Mouse (Mus musculus) hindbrain, embryonic 11.5 days (tissue): ENCODE data around the gene Dnajc7. TPM values are rescaled to one million over a fixed set of nuclear protein-coding genes. Genes with fewer than 3 reads are reported as not detected.
"Not testable (repeated sequence)": the region's sequence is repeated elsewhere in the genome, so short reads cannot be mapped to it uniquely, and the experiment has no call there.

Experiments
- ATAC-seq: fragments of 200-750 bp; cut with Nextera tagmentation; 2 replicates; pipeline ENCODE4 v1.8.0; 2017; ENCODE audit warnings: mild to moderate bottlenecking, moderate TSS enrichment, moderate library complexity; ENCODE audit not compliant: low FRiP score
- DNase-seq: peaks from one replicate; pipeline ENCODE4 v3.0.0-alpha.2; 2015; ENCODE audit warnings: low spot score
- H3K27ac ChIP-seq: fragments of 300-500 bp; sonication (generic); 2 replicates; pipeline ENCODE4 v1.5.1; 2014; ENCODE audit warnings: mild to moderate bottlenecking, low read depth, low read length
- H3K27me3 ChIP-seq: fragments of 300-500 bp; sonication (generic); 2 replicates; pipeline ENCODE4 v1.6.1; 2014; ENCODE audit warnings: mild to moderate bottlenecking, low read length, moderate library complexity, mixed read lengths; ENCODE audit not compliant: control insufficient read depth, insufficient read depth
- H3K36me3 ChIP-seq: fragments of 300-500 bp; sonication (generic); 2 replicates; pipeline ENCODE4 v1.6.1; 2014; ENCODE audit warnings: mild to moderate bottlenecking, low read length, moderate library complexity, mixed read lengths; ENCODE audit not compliant: control insufficient read depth, insufficient read depth
- H3K4me1 ChIP-seq: fragments of 300-500 bp; sonication (generic); replicated peaks from 2 replicates; pipeline ENCODE4 v1.6.1; 2014; ENCODE audit warnings: low read length, mixed read lengths; ENCODE audit not compliant: control insufficient read depth, insufficient read depth
- H3K4me2 ChIP-seq: fragments of 300-500 bp; sonication (generic); replicated peaks from 2 replicates; pipeline ENCODE4 v1.6.1; 2014; ENCODE audit warnings: mild to moderate bottlenecking, low read depth, low read length
- H3K4me3 ChIP-seq: fragments of 300-500 bp; sonication (generic); 2 replicates; pipeline ENCODE4 v1.5.1; 2014; ENCODE audit warnings: low read depth, low read length
- H3K9ac ChIP-seq: fragments of 300-500 bp; sonication (generic); 2 replicates; pipeline ENCODE4 v1.6.1; 2014; ENCODE audit warnings: low read depth, low read length
- H3K9me3 ChIP-seq: fragments of 300-500 bp; sonication (generic); 2 replicates; pipeline ENCODE4 v1.6.1; 2016; ENCODE audit warnings: low read length; ENCODE audit not compliant: control insufficient read depth
- WGBS: fragments of 180-500 bp; shearing (Covaris S2); extraction: QIAGEN DNeasy Blood & Tissue Kit; methylation state at CpG from one replicate; pipeline ENCODE4 v1.1.7; 2014; 5-methylcytosine and 5-hydroxymethylcytosine counted together
- polyA plus RNA-seq: library from polyadenylated mRNA; unstranded; fragments of >200 nt; fragmentation: Nextera tagmentation; extraction: Ambion mirVana; gene quantifications from 2 replicates; pipeline ENCODE4 v1.2.1, GENCODE M21; 2014

The Dnajc7 gene
- polyA plus RNA-seq, 1 experiment from 2014 or later, result 105 TPM

- peak overlapping the region; percentile 97 for H3K9ac ChIP-seq
- H3K36me3 ChIP-seq, result no peaks in the 10 kb centered on the region
- H3K4me1 ChIP-seq, result 0 out of 2 replicates have a peak, but pooled peaks cover 2% of the 10 kb centered on the region
- WGBS, result under 1% methylated on average over 40 of the region's 40 CpGs
- peak overlapping the region; percentile 98 for H3K4me3 ChIP-seq
- H3K4me2 ChIP-seq, result peak overlapping the region; percentile 71
- H3K27me3 ChIP-seq, result no peaks in the 10 kb centered on the region
- H3K9me3 ChIP-seq, result no peaks in the 10 kb centered on the region
- DNase-seq (peak; percentile 99), ATAC-seq (peak; percentile 97)
- peak overlapping the region; percentile 92 for H3K27ac ChIP-seq
Observed at GRCm38 (mm10) chr11:100619485-100619975, 438 bp downstream of the Dnajc7 start.

DNA sequence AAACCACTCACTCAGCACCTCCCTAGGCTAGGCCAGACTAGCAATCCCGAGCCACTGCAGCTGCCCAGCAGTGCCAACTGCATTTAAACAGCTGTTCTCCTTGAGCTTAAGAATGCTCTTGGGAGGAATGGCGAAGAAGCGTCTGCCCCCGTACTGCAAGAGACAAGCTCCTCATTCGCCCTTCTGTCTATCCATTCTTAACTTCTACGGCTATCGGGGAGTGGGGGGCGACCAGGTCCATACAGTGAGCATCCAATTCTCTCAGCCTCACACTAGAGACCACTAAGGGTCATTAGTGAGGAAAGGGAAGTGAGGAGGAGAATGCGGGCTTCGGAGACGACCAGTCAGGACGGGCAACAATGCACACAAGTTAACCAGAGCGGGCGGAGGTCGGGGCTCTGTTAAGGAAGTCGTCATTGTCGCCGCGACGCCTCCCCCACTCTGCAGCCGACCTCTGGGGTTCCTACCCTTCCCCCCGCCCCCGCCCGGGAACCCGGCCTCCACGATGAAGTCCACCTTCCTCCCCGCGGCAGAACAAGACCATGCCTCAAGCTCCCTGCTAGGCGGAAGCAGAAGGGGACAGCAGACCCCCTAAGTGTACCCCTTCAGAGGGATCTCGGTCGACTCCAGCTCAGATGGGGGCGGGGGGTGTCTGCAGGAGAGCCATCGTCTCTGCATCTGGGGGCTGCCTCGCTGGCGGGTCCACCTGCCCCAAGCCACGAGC, 1.0 kb downstream of the Dnajc7 start, which contains the start of gene Nkiras2:
Nkiras2 (plus strand) TSS at position 484 of the 724 bp plus-strand sequence.
- Histone ChIP-seq H3K9me3 (no peaks in the 10 kb centered on the region), H3K4me2 (peak within 1 kb of the TSS; percentile 74), H3K4me1 (0 out of 2 replicates have a peak, but pooled peaks cover 2% of the 10 kb centered on the region), H3K27ac (peak within 1 kb of the TSS; percentile 92), H3K27me3 (no peaks in the 10 kb centered on the region), H3K4me3 (peak within 1 kb of the TSS; percentile 98), H3K36me3 (no peaks in the 10 kb centered on the region), H3K9ac (peak within 1 kb of the TSS; percentile 97)
- DNase-seq, result peak; percentile 80
- ATAC-seq, result peak; percentile 78
- WGBS, result under 1% methylated on average over 35 of the region's 36 CpGs

DNA sequence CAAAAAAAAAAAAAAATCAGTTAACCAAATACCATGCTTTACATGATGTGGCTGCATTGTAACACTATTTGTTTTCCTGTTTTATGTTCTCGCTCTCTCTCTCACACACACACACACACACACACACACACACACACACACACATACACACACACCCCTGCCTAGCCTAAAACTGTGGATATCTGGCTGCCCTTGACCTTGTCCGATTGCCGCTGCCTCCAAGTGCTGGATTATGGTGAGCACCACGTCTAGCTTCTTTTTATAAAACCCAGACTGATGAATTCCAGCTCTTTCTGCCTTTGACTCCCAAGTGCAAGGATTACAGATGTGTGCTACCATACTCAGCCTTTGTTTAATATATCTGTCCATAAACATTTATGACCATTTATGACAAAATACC, 2.5 kb downstream of the Dnajc7 start:
- 89% methylated on average over 4 of the region's 4 CpGs for WGBS
- Histone ChIP-seq H3K4me2 (no peak overlapping the region), H3K9me3 (no peaks in the 10 kb centered on the region), H3K27me3 (no peaks in the 10 kb centered on the region), H3K4me3 (no peak overlapping the region), H3K36me3 (no peaks in the 10 kb centered on the region), H3K4me1 (0 out of 2 replicates have a peak, but pooled peaks cover 2% of the 10 kb centered on the region), H3K27ac (no peak overlapping the region), H3K9ac (no peak overlapping the region)
- DNase-seq (no peak), ATAC-seq (no peak)

DNA sequence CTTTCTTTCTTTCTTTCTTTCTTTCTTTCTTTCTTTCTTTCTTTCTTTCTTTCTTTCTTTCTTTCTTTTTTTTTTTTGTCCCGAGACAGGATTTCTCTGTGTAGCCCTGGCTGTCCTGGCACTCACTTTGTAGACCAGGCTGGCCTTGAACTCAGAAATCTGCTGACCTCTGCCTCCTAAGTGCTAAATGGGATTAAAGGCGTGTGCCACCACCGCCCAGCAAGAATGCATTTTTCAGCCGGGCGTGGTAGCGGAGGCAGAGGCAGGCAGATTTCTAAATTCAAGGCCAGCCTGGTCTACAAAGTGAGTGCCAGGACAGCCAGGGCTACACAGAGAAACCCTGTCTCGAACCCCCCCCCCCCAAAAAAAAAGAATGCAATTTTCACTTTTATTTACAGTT, 3.1 kb downstream of the Dnajc7 start:
- not testable (repeated sequence) for H3K9me3 ChIP-seq, H3K36me3 ChIP-seq, H3K27ac ChIP-seq, H3K4me1 ChIP-seq, DNase-seq, ATAC-seq, H3K9ac ChIP-seq, H3K4me2 ChIP-seq, H3K4me3 ChIP-seq, H3K27me3 ChIP-seq
- 96% methylated on average over 7 of the region's 7 CpGs for WGBS

DNA sequence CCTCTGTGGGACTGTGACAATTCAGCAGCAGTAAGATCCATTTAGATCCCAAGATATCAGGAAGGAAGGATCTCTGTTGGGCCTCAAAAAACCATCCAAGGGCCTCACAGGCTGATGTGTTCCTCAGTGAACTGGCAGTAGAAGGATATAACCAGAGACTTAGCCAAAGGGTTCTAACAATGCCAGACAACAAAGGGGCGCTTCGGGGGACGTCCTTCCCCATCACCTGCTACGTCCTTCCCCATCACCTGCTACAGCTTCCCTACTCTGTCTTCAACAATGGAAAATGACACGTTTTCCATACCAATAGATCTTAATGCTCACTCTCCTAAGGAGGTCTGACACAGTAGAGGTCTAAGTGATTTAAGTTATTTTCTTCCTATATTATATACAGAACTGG, 3.6 kb downstream of the Dnajc7 start:
- Histone ChIP-seq H3K36me3 (no peaks in the 10 kb centered on the region), H3K27me3 (no peaks in the 10 kb centered on the region), H3K9me3 (no peaks in the 10 kb centered on the region), H3K9ac (no peak overlapping the region), H3K4me2 (no peak overlapping the region), H3K27ac (no peak overlapping the region), H3K4me1 (0 out of 2 replicates have a peak, but pooled peaks cover 2% of the 10 kb centered on the region), H3K4me3 (no peak overlapping the region)
- ATAC-seq (no peak), DNase-seq (no peak)
- 94% methylated on average over 5 of the region's 5 CpGs for WGBS

- Histone ChIP-seq H3K9me3 (no peaks in the 10 kb centered on the region), H3K9ac (no peak overlapping the region), H3K4me3 (no peak overlapping the region), H3K4me2 (no peak overlapping the region), H3K27me3 (no peaks in the 10 kb centered on the region), H3K36me3 (no peaks in the 10 kb centered on the region), H3K4me1 (0 out of 2 replicates have a peak, but pooled peaks cover 1% of the 10 kb centered on the region), H3K27ac (no peak overlapping the region)
- DNase-seq, result peak; percentile 28
- no peak for ATAC-seq
- WGBS, result 95% methylated on average over 3 of the region's 3 CpGs
Observed at GRCm38 (mm10) chr11:100613241-100613640, 6.7 kb downstream of the Dnajc7 start.

GRCm38 (mm10) chr11:100611627-100612026, 8.3 kb downstream of the Dnajc7 start:
- 89% methylated on average over 6 of the region's 6 CpGs for WGBS

DNA sequence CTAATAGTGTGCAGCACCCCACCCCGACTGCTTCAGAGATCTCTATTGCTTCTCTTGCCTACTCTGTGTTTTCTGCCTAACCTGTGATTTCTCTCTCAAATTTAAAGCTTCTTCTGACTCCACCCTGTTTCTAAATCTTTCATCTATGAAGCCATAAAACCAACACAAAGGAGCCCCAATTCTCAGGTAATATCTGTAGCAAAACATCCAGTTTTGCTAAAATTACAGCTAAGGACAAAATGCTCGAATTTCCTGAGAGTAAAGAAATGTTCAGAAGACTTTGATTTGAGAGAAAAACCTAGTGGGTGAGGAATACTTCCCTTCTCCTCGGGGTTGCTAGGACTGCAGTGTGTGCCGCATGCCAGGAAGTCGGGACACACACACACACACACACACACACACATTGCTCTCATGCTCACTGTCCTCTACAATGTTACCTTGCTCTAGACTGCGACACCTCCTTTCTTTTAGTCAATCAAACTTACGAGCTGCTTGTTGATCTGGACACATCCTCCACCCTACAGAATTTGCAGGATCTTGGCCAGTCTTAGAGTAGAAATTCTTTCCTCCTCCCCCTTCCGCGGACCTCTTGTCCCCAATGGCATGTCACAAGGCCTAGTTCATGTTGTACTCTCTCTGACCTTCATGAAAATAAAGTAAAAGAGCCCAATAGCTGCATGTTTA, 9.8 kb downstream of the Dnajc7 start:
- Histone ChIP-seq H3K27ac (no peak overlapping the region), H3K4me1 (no peaks in the 10 kb centered on the region), H3K4me2 (no peak overlapping the region), H3K4me3 (no peak overlapping the region), H3K27me3 (no peaks in the 10 kb centered on the region), H3K36me3 (no peaks in the 10 kb centered on the region), H3K9ac (no peak overlapping the region), H3K9me3 (no peaks in the 10 kb centered on the region)
- ATAC-seq (no peak), DNase-seq (no peak)
- WGBS, result 86% methylated on average over 9 of the region's 9 CpGs

More at GRCm38 (mm10) chr11:100611627-100612026, 8.3 kb downstream of the Dnajc7 start:
- Histone ChIP-seq H3K4me1 (no peaks in the 10 kb centered on the region), H3K9me3 (no peaks in the 10 kb centered on the region), H3K4me3 (no peak overlapping the region), H3K36me3 (no peaks in the 10 kb centered on the region), H3K27ac (no peak overlapping the region), H3K9ac (no peak overlapping the region), H3K4me2 (no peak overlapping the region), H3K27me3 (no peaks in the 10 kb centered on the region)
- DNase-seq (no peak), ATAC-seq (no peak)
